Mouse (Mus musculus) CH12.LX (cell line): ENCODE measurements around the gene Ckap5. TPM values are rescaled to one million over a fixed set of nuclear protein-coding genes. Genes with fewer than 3 reads are reported as not detected.

ENCODE experiments used
- DNase-seq: peaks from one replicate; pipeline ENCODE4 v3.0.0-alpha.2; 2013; ENCODE audit errors: extremely low read depth
- H3K27ac ChIP-seq: 2 replicates; pipeline ENCODE4 v1.5.1; 2012; ENCODE audit warnings: low read depth, mild to moderate bottlenecking, control low read depth, moderate library complexity; ENCODE audit not compliant: insufficient read depth
- H3K27me3 ChIP-seq: replicated peaks from 2 replicates; pipeline ENCODE3; 2012; ENCODE audit warnings: inconsistent platforms
- H3K36me3 ChIP-seq, 2 experiments: replicated peaks in 1 of 2; 2 replicates each; pipeline versions ENCODE3 to v1.6.1; 2012; ENCODE audit warnings: inconsistent platforms in 1 of 2, low read length in 1 of 2, mild to moderate bottlenecking in 1 of 2, mixed read lengths in 1 of 2, moderate library complexity in 1 of 2; ENCODE audit not compliant: control insufficient read depth in 1 of 2, insufficient read depth in 1 of 2
- H3K4me1 ChIP-seq, 2 experiments: 2 replicates each; pipeline ENCODE4 v1.6.1; 2012; ENCODE audit warnings: inconsistent platforms in 1 of 2, moderate library complexity in 1 of 2; ENCODE audit not compliant: insufficient read depth in 2 of 2, control insufficient read depth in 1 of 2
- H3K4me2 ChIP-seq: 2 replicates; pipeline ENCODE4 v1.6.1; 2012; ENCODE audit warnings: low read depth, mild to moderate bottlenecking, control low read depth; ENCODE audit not compliant: poor library complexity, insufficient read depth, severe bottlenecking
- H3K4me3 ChIP-seq, 3 experiments: fragments of 150-350 bp in 1 of 3; sonication (generic) in 1 of 3; replicated peaks in 1 of 3; 2 replicates each; pipeline versions ENCODE3 to v1.5.1; 2011 to 2012; ENCODE audit warnings: low read depth in 2 of 3, low read length in 2 of 3, mild to moderate bottlenecking in 2 of 3, moderate library complexity in 2 of 3, control low read depth in 1 of 3, improper control_type of control experiment in 1 of 3, inconsistent platforms in 1 of 3, mixed read lengths in 1 of 3; ENCODE audit not compliant: poor library complexity in 1 of 3
- H3K79me2 ChIP-seq: replicated peaks from 2 replicates; pipeline ENCODE4 v1.6.1; 2012; ENCODE audit warnings: mild to moderate bottlenecking, moderate library complexity; ENCODE audit not compliant: control insufficient read depth, poor library complexity, insufficient read depth, severe bottlenecking; ENCODE audit errors: extremely low read depth
- H3K9ac ChIP-seq: 2 replicates; pipeline ENCODE4 v1.6.1; 2012; ENCODE audit warnings: low read depth, mild to moderate bottlenecking, control low read depth, moderate library complexity; ENCODE audit not compliant: insufficient read depth
- H3K9me3 ChIP-seq: replicated peaks from 2 replicates; pipeline ENCODE3; 2012; ENCODE audit warnings: low read length, inconsistent platforms, mixed read lengths
- CHD2 ChIP-seq: IDR thresholded peaks from 2 replicates; pipeline ENCODE4 v1.6.1; 2011; ENCODE audit warnings: low read length, improper control_type of control experiment
- CTCF ChIP-seq, 2 experiments: IDR thresholded peaks in 1 of 2; conservative IDR thresholded peaks in 1 of 2; 2 replicates each; pipeline ENCODE4 v1.5.1; 2011 to 2012; ENCODE audit warnings: low read depth in 2 of 2, low read length in 2 of 2, improper control_type of control experiment in 1 of 2, inconsistent platforms in 1 of 2, mild to moderate bottlenecking in 1 of 2, moderate library complexity in 1 of 2
- E2F4 ChIP-seq: IDR thresholded peaks from 2 replicates; pipeline ENCODE4 v1.6.1; 2011; ENCODE audit warnings: low read depth, low read length, improper control_type of control experiment; ENCODE audit not compliant: insufficient replicate concordance
- ELF1 ChIP-seq: IDR thresholded peaks from 2 replicates; pipeline ENCODE4 v1.6.1; 2014; ENCODE audit warnings: low read depth, mild to moderate bottlenecking, inconsistent platforms, low read length, improper control_type of control experiment
- EP300 ChIP-seq: IDR thresholded peaks from 2 replicates; pipeline ENCODE4 v1.6.1; 2011; ENCODE audit warnings: low read length, improper control_type of control experiment
- GABPA ChIP-seq: IDR thresholded peaks from 2 replicates; pipeline ENCODE4 v1.6.1; 2012; ENCODE audit warnings: low read depth, low read length, improper control_type of control experiment, inconsistent platforms; ENCODE audit not compliant: insufficient replicate concordance
- IRF4 ChIP-seq: IDR thresholded peaks from 2 replicates; pipeline ENCODE4 v1.6.1; 2014; ENCODE audit warnings: low read depth, mild to moderate bottlenecking, inconsistent platforms, low read length, improper control_type of control experiment
- KAT2A ChIP-seq: IDR thresholded peaks from 2 replicates; pipeline ENCODE4 v1.6.1; 2012; ENCODE audit warnings: low read length, improper control_type of control experiment, inconsistent platforms; ENCODE audit not compliant: insufficient replicate concordance
- MAFK ChIP-seq: IDR thresholded peaks from 2 replicates; pipeline ENCODE4 v1.6.1; 2011; ENCODE audit warnings: low read length, improper control_type of control experiment; ENCODE audit not compliant: insufficient replicate concordance
- MAX ChIP-seq: IDR thresholded peaks from 2 replicates; pipeline ENCODE4 v1.6.1; 2011; ENCODE audit warnings: low read length, improper control_type of control experiment
- MAZ ChIP-seq: IDR thresholded peaks from 2 replicates; pipeline ENCODE4 v1.6.1; 2012; ENCODE audit warnings: low read depth, mild to moderate bottlenecking, inconsistent platforms, low read length, improper control_type of control experiment, moderate library complexity
- POLR2A ChIP-seq: IDR thresholded peaks from 2 replicates; pipeline ENCODE4 v1.6.1; 2011; ENCODE audit warnings: low read depth, mild to moderate bottlenecking, improper control_type of control experiment, low read length
- RAD21 ChIP-seq: IDR thresholded peaks from 2 replicates; pipeline ENCODE4 v1.6.1; 2011; ENCODE audit warnings: low read depth, mild to moderate bottlenecking, low read length, improper control_type of control experiment, moderate library complexity
- SMC3 ChIP-seq: IDR thresholded peaks from 2 replicates; pipeline ENCODE4 v1.6.1; 2011; ENCODE audit warnings: low read depth, low read length, improper control_type of control experiment
- TBP ChIP-seq: conservative IDR thresholded peaks from 2 replicates; pipeline ENCODE4 v1.6.1; 2011; ENCODE audit warnings: low read depth, low read length, improper control_type of control experiment
- TCF12 ChIP-seq: IDR thresholded peaks from 2 replicates; pipeline ENCODE4 v1.6.1; 2014; ENCODE audit warnings: low read depth, mild to moderate bottlenecking, inconsistent platforms, low read length, improper control_type of control experiment
- UBTF ChIP-seq: IDR thresholded peaks from 2 replicates; pipeline ENCODE4 v1.6.1; 2012; ENCODE audit warnings: low read depth, mild to moderate bottlenecking, inconsistent platforms, low read length, improper control_type of control experiment, moderate library complexity
- USF1 ChIP-seq: IDR thresholded peaks from 2 replicates; pipeline ENCODE4 v1.6.1; 2014; ENCODE audit warnings: low read depth, mild to moderate bottlenecking, inconsistent platforms, low read length, improper control_type of control experiment
- USF2 ChIP-seq: conservative IDR thresholded peaks from 2 replicates; pipeline ENCODE4 v1.6.1; 2011; ENCODE audit warnings: low read depth, low read length, improper control_type of control experiment
- ZKSCAN1 ChIP-seq: IDR thresholded peaks from 2 replicates; pipeline ENCODE4 v1.6.1; 2012; ENCODE audit warnings: low read depth, inconsistent platforms, low read length, improper control_type of control experiment, borderline replicate concordance
- ZMIZ1 ChIP-seq: IDR thresholded peaks from 2 replicates; pipeline ENCODE4 v1.6.1; 2012; ENCODE audit warnings: low read depth, mild to moderate bottlenecking, inconsistent platforms, low read length, improper control_type of control experiment
- dilution Hi-C: fragments of 300-500 bp; cut with MboI; formaldehyde crosslinking; loops from 2 replicates; pipeline ENCODE4 v1.14.3; 2020; ENCODE audit warnings: low sequenced_read_pairs; ENCODE audit not compliant: extremely low pct_unique_long_range_greater_than_20kb, extremely low pct_ligation_motif_present
- in situ Hi-C: fragments of 300-500 bp; cut with MboI; formaldehyde crosslinking; loops from 3 replicates; pipeline ENCODE4 v1.14.3; 2019; ENCODE audit warnings: low sequenced_read_pairs, low pct_ligation_motif_present, low pct_unique_long_range_greater_than_20kb, mixed read lengths
- polyA plus RNA-seq: library from polyadenylated mRNA; unstranded; fragments of >175 nt; gene quantifications from 2 replicates; pipeline ENCODE4 v1.2.1, GENCODE M21; 2012; ENCODE audit warnings: low read depth; ENCODE audit not compliant: insufficient read length
- total RNA-seq, 2 experiments: library from RNA; depleted of rRNA; stranded (reverse); fragments of 300-350 nt in 1 of 2; fragments of >200 nt in 1 of 2; gene quantifications; 2 replicates each; pipeline ENCODE4 v1.2.3; 2012 to 2014

Ckap5 gene
- total and polyA plus RNA-seq, 3 experiments: 51.5 to 53.0 (median 52.3) TPM

DNA sequence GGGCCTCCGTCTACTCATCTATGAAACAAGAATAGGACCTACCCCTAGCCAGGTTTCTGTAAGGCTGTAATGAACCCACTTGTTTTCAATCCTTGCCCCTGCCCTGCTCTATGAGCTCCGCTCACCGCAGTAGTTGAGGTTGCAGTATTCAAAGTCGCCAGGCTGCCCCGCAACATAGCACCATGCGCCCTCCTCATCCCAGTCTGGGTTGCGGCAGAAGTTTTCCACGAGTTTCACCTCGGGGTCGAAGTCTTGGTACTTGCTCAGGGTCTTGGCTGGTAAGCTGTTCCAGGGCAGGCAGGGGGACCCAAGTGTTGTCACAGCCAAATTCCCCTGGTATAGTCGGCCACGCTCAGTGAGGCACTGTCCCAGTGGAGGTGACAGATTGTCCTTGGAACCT lies 103.8 kb downstream of the Ckap5 start:
- in situ Hi-C loops (no loop called here), dilution Hi-C loops (no loop called here)
- TF ChIP-seq ELF1: no peak
- TF ChIP-seq GABPA: no peak
- TF ChIP-seq USF2: no peak
- TF ChIP-seq CHD2: no peak
- no peak for TF ChIP-seq SMC3
- TF ChIP-seq MAFK: no peak
- no peak for TF ChIP-seq UBTF
- TF ChIP-seq MAX: no peak
- no peak for TF ChIP-seq KAT2A
- TF ChIP-seq ZKSCAN1: no peak
- TF ChIP-seq USF1: no peak
- TF ChIP-seq EP300: no peak
- no peak for TF ChIP-seq RAD21
- Histone ChIP-seq H3K27ac (no peak overlapping the region), H3K27me3 (peaks cover 2% of the 10 kb centered on the region), H3K4me1 (peaks cover 0 to 6% of the 10 kb centered on the region in 2 experiments; a peak in 3 of 4 replicates), H3K4me2 (no peak overlapping the region), H3K9ac (no peak overlapping the region), H3K36me3 (peaks cover 0 to 3% of the 10 kb centered on the region in 2 experiments), H3K9me3 (no peaks in the 10 kb centered on the region), H3K4me3 (no peak overlapping the region), H3K79me2 (no peaks in the 10 kb centered on the region)
- DNase-seq: no peak

- Histone ChIP-seq H3K36me3 (no peaks in the 10 kb centered on the region), H3K9me3 (no peaks in the 10 kb centered on the region), H3K79me2 (no peaks in the 10 kb centered on the region), H3K4me1 (peaks cover 7 to 20% of the 10 kb centered on the region in 2 experiments; a peak in 3 of 4 replicates), H3K4me2 (no peak overlapping the region), H3K27me3 (peaks cover 2% of the 10 kb centered on the region), H3K9ac (no peak overlapping the region), H3K27ac (no peak overlapping the region), H3K4me3 (no peak overlapping the region)
- dilution Hi-C loops: no loop called here
- in situ Hi-C loops: no loop called here
- TF ChIP-seq POLR2A: no peak
- TF ChIP-seq ZMIZ1: no peak
- no peak for TF ChIP-seq CHD2
- TF ChIP-seq MAZ: no peak
- TF ChIP-seq TBP: no peak
- TF ChIP-seq E2F4: no peak
- TF ChIP-seq ELF1: no peak
- no peak for TF ChIP-seq IRF4
- no peak for TF ChIP-seq KAT2A
- TF ChIP-seq CTCF (conservative IDR thresholded peaks at IDR 0.05 in 1 of 2, IDR thresholded peaks at IDR 0.05 in 1 of 2; ENCODE audit: low read depth in 2 of 2, low read length in 2 of 2): no peak
- no peak for TF ChIP-seq EP300
- TF ChIP-seq TCF12: no peak
- DNase-seq: no peak
Measured at GRCm38 (mm10) chr2:91631826-91632225, 105.3 kb downstream of the Ckap5 start.
